Mouse (Mus musculus) embryo, embryonic 11 days (tissue): ENCODE measurements around the gene Atp6v0a4.
A peak's percentile ranks its signal among the peaks of the same experiment; 100 is the strongest.

Experiments used
- DNase-seq: peaks from one replicate; pipeline ENCODE4 v3.0.0-alpha.2; 2015

Gene Atp6v0a4

GRCm38 (mm10) chr6:38123471-38124206 is 747 bp downstream of the Atp6v0a4 start:
- no peak for DNase-seq

- DNase-seq: no peak
These were observed 1.6 kb downstream of the Atp6v0a4 start for GRCm38 (mm10) chr6:38122791-38123190.

- no peak for DNase-seq
These were observed 2.5 kb downstream of the Atp6v0a4 start for GRCm38 (mm10) chr6:38121843-38122242.

GRCm38 (mm10) chr6:38120681-38121371 is 3.6 kb downstream of the Atp6v0a4 start:
- no peak for DNase-seq

GRCm38 (mm10) chr6:38118341-38118740 is 6.0 kb downstream of the Atp6v0a4 start:
- no peak for DNase-seq

- DNase-seq: no peak
These were observed 8.1 kb downstream of the Atp6v0a4 start for GRCm38 (mm10) chr6:38116107-38116770.

GRCm38 (mm10) chr6:38110859-38111258 is 13.5 kb downstream of the Atp6v0a4 start:
- no peak for DNase-seq

GRCm38 (mm10) chr6:38109871-38110270 is 14.5 kb downstream of the Atp6v0a4 start:
- DNase-seq: peak; percentile 25

- DNase-seq: no peak
These were observed 15.1 kb downstream of the Atp6v0a4 start, which contains the start of gene Tmem213 for GRCm38 (mm10) chr6:38109160-38109795. Gene Tmem213 (plus strand): TSS chr6:38109255.

- DNase-seq: no peak
These were observed 15.9 kb downstream of the Atp6v0a4 start for GRCm38 (mm10) chr6:38108449-38108848.

GRCm38 (mm10) chr6:38105924-38106323 is 18.5 kb downstream of the Atp6v0a4 start:
- DNase-seq: no peak

- DNase-seq: no peak
These were observed 20.6 kb downstream of the Atp6v0a4 start for GRCm38 (mm10) chr6:38103775-38104174.

GRCm38 (mm10) chr6:38102216-38102795 is 22.1 kb downstream of the Atp6v0a4 start:
- DNase-seq: no peak

- no peak for DNase-seq
These were observed 27.4 kb downstream of the Atp6v0a4 start for GRCm38 (mm10) chr6:38096961-38097370.

GRCm38 (mm10) chr6:38094701-38095100 is 29.7 kb downstream of the Atp6v0a4 start:
- no peak for DNase-seq

GRCm38 (mm10) chr6:38092539-38092938 is 31.8 kb downstream of the Atp6v0a4 start:
- no peak for DNase-seq

GRCm38 (mm10) chr6:38087242-38088026 is 37.0 kb downstream of the Atp6v0a4 start:
- no peak for DNase-seq

GRCm38 (mm10) chr6:38083204-38083603 is 41.2 kb downstream of the Atp6v0a4 start:
- DNase-seq: no peak

GRCm38 (mm10) chr6:38081727-38082341 is 42.6 kb downstream of the Atp6v0a4 start:
- DNase-seq: peak; percentile 16

- no peak for DNase-seq
These were observed 44.0 kb downstream of the Atp6v0a4 start for GRCm38 (mm10) chr6:38080364-38080763.

GRCm38 (mm10) chr6:38073592-38073991 is 50.8 kb downstream of the Atp6v0a4 start:
- DNase-seq: no peak
